Mouse (Mus musculus) neural tube, embryonic 14.5 days (tissue): ENCODE measurements around the gene Cd44. TPM values are rescaled to one million over a fixed set of nuclear protein-coding genes. Genes with fewer than 3 reads are reported as not detected.

Experiments used
- ATAC-seq: fragments of 200-750 bp; cut with Nextera tagmentation; 2 replicates; pipeline ENCODE4 v1.8.0; 2017; ENCODE audit warnings: low read depth, mild to moderate bottlenecking, moderate TSS enrichment, moderate library complexity
- H3K27ac ChIP-seq: fragments of 300-500 bp; sonication (generic); 2 replicates; pipeline ENCODE4 v1.5.1; 2014; ENCODE audit warnings: low read depth, mild to moderate bottlenecking, control low read depth, low read length, moderate library complexity, mixed read lengths
- H3K27me3 ChIP-seq: fragments of 300-500 bp; sonication (generic); 2 replicates; pipeline ENCODE4 v1.6.1; 2014; ENCODE audit warnings: low read length; ENCODE audit not compliant: control insufficient read depth, insufficient read depth
- H3K36me3 ChIP-seq: fragments of 300-500 bp; sonication (generic); 2 replicates; pipeline ENCODE4 v1.6.1; 2014; ENCODE audit warnings: low read length, mixed read lengths; ENCODE audit not compliant: control insufficient read depth, insufficient read depth
- H3K4me1 ChIP-seq: fragments of 300-500 bp; sonication (generic); 2 replicates; pipeline ENCODE4 v1.6.1; 2014; ENCODE audit warnings: low read length; ENCODE audit not compliant: control insufficient read depth, insufficient read depth
- H3K4me2 ChIP-seq: fragments of 300-500 bp; sonication (generic); 2 replicates; pipeline ENCODE4 v1.6.1; 2014; ENCODE audit warnings: mild to moderate bottlenecking, low read depth, low read length, control low read depth
- H3K4me3 ChIP-seq: fragments of 300-500 bp; sonication (generic); 2 replicates; pipeline ENCODE4 v1.5.1; 2014; ENCODE audit warnings: low read depth, low read length, control low read depth, mixed read lengths
- H3K9ac ChIP-seq: fragments of 300-500 bp; sonication (generic); replicated peaks from 2 replicates; pipeline ENCODE4 v1.6.1; 2014; ENCODE audit warnings: low read depth, mild to moderate bottlenecking, control low read depth, low read length, mixed read lengths
- H3K9me3 ChIP-seq: fragments of 300-500 bp; sonication (generic); 2 replicates; pipeline ENCODE4 v1.6.1; 2016; ENCODE audit warnings: low read length; ENCODE audit not compliant: control insufficient read depth
- WGBS: fragments of 180-500 bp; shearing (Covaris S2); extraction: QIAGEN DNeasy Blood & Tissue Kit; methylation state at CpG from one replicate; pipeline ENCODE4 v1.1.7; 2014; 5-methylcytosine and 5-hydroxymethylcytosine counted together
- polyA plus RNA-seq: library from polyadenylated mRNA; unstranded; fragments of >200 nt; fragmentation: Nextera tagmentation; extraction: Ambion mirVana; gene quantifications from 2 replicates; pipeline ENCODE4 v1.2.1, GENCODE M21; 2014

Cd44 gene
- polyA plus RNA-seq, 1 experiment from 2014 or later = 4.5 TPM

DNA sequence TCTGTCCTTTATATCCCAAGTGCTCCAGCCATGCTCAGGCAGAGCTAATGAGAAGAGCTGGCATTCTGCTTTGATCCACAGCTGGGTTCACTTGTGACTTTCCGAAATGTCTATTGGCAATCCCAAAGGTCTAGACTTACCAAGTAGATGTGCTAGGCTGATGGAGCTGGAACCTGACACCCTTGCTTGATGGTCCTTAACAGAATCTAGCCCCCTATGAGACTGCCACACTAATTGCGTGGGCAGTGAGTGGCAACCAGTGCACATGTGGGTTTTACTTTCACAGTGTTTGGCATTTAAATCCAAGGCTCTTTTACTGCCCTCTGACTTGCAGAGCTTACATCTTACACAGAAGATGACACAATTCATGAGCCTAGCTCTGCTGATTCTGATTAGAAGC is 29.0 kb downstream of the Cd44 start:
- H3K9me3 ChIP-seq = no peaks in the 10 kb centered on the region
- no peak overlapping the region for H3K27ac ChIP-seq
- no peak overlapping the region for H3K4me3 ChIP-seq
- no peak for ATAC-seq
- no peaks in the 10 kb centered on the region for H3K4me1 ChIP-seq
- H3K9ac ChIP-seq = no peak overlapping the region
- no peak overlapping the region for H3K4me2 ChIP-seq
- no peaks in the 10 kb centered on the region for H3K27me3 ChIP-seq
- 90% methylated on average over 2 of the region's 2 CpGs for WGBS
- no peaks in the 10 kb centered on the region for H3K36me3 ChIP-seq

- no peaks in the 10 kb centered on the region for H3K4me1 ChIP-seq
- ATAC-seq = no peak
- H3K4me3 ChIP-seq = no peak overlapping the region
- no peaks in the 10 kb centered on the region for H3K27me3 ChIP-seq
- H3K27ac ChIP-seq = no peak overlapping the region
- H3K9ac ChIP-seq = no peak overlapping the region
- H3K36me3 ChIP-seq = no peaks in the 10 kb centered on the region
- 86% methylated on average over 2 of the region's 2 CpGs for WGBS
- no peak overlapping the region for H3K4me2 ChIP-seq
- H3K9me3 ChIP-seq = no peaks in the 10 kb centered on the region
Measured at GRCm38 (mm10) chr2:102868444-102868843, 33.0 kb downstream of the Cd44 start.

- WGBS = 69% methylated on average over 6 of the region's 6 CpGs
- Histone ChIP-seq H3K4me3 (no peak overlapping the region), H3K4me1 (no peaks in the 10 kb centered on the region), H3K4me2 (no peak overlapping the region), H3K9me3 (no peaks in the 10 kb centered on the region), H3K9ac (no peak overlapping the region), H3K36me3 (no peaks in the 10 kb centered on the region), H3K27me3 (no peaks in the 10 kb centered on the region), H3K27ac (no peak overlapping the region)
- no peak for ATAC-seq
Measured at GRCm38 (mm10) chr2:102867396-102868088, 33.9 kb downstream of the Cd44 start.

GRCm38 (mm10) chr2:102866594-102866993 is 34.9 kb downstream of the Cd44 start:
- H3K27me3 ChIP-seq = no peaks in the 10 kb centered on the region
- ATAC-seq = no peak
- no peak overlapping the region for H3K27ac ChIP-seq
- 19% methylated on average over 1 of the region's 1 CpGs for WGBS
- H3K9ac ChIP-seq = no peak overlapping the region
- H3K36me3 ChIP-seq = no peaks in the 10 kb centered on the region
- H3K9me3 ChIP-seq = no peaks in the 10 kb centered on the region
- H3K4me3 ChIP-seq = no peak overlapping the region
- no peaks in the 10 kb centered on the region for H3K4me1 ChIP-seq
- H3K4me2 ChIP-seq = no peak overlapping the region

- no peaks in the 10 kb centered on the region for H3K36me3 ChIP-seq
- 94% methylated on average over 8 of the region's 8 CpGs for WGBS
Measured at GRCm38 (mm10) chr2:102865354-102865752, 36.1 kb downstream of the Cd44 start.

DNA sequence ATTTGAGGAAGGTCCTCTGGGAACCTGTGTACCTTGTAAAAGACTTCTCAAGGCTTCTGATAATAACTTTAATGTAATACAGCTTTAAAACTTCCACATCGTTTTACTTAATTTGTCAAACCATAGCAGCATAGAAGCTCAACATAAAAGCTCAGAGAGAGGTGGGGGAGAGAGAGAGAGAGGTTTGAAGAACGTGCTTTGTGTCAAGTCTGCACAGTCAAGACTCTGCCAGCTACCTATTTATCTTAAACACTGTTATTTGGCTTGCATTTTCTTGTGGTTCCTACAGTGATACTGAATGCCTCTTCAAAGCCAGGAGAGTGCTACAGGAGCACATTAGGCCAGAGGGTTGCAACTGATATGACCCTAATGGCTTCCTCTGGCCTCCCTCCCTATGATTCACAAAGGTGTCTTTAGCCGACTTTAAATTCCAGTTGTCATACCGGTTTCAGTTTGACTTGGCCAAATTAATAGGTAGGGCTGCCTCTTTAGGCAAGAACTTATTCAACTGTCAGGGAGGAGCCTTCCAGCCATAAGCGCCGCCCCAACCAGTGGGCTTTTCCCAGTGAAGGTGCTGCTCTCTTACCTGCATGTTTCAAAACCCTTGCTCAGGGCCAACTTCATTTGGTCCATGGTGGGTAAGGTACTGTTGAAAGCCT is 36.6 kb downstream of the Cd44 start:
- Histone ChIP-seq H3K36me3 (no peaks in the 10 kb centered on the region), H3K9ac (no peak overlapping the region), H3K9me3 (no peaks in the 10 kb centered on the region), H3K27ac (no peak overlapping the region), H3K4me2 (no peak overlapping the region), H3K4me3 (no peak overlapping the region), H3K4me1 (no peaks in the 10 kb centered on the region), H3K27me3 (no peaks in the 10 kb centered on the region)
- ATAC-seq = no peak
- 90% methylated on average over 6 of the region's 6 CpGs for WGBS

More at GRCm38 (mm10) chr2:102865354-102865752, 36.1 kb downstream of the Cd44 start:
- ATAC-seq = no peak
- H3K4me3 ChIP-seq = no peak overlapping the region
- no peaks in the 10 kb centered on the region for H3K27me3 ChIP-seq
- no peaks in the 10 kb centered on the region for H3K4me1 ChIP-seq
- no peak overlapping the region for H3K27ac ChIP-seq
- H3K9me3 ChIP-seq = no peaks in the 10 kb centered on the region
- H3K9ac ChIP-seq = no peak overlapping the region
- H3K4me2 ChIP-seq = no peak overlapping the region

DNA sequence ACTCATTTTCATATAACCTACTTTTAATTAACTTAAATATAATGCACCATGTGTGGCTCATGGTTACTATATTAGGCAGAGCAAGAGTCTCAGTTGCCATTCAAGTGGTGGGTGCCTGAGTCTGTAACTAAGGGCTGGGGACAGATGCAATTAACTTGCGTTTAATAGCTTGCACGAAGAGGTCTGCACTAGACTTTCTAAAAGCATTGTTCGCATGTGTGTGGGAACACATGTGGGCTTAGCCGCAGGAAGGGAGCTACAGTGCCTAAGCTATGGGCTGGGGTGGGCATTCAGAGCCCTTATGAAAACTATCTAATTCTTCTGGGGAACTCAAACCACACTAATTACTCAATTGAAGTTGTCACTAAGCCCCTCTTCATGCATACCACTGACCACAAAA is 37.4 kb downstream of the Cd44 start:
- no peak overlapping the region for H3K4me2 ChIP-seq
- no peak for ATAC-seq
- H3K9ac ChIP-seq = no peak overlapping the region
- H3K4me3 ChIP-seq = no peak overlapping the region
- no peaks in the 10 kb centered on the region for H3K27me3 ChIP-seq
- 68% methylated on average over 4 of the region's 4 CpGs for WGBS
- no peaks in the 10 kb centered on the region for H3K4me1 ChIP-seq
- H3K27ac ChIP-seq = no peak overlapping the region
- H3K36me3 ChIP-seq = no peaks in the 10 kb centered on the region
- no peaks in the 10 kb centered on the region for H3K9me3 ChIP-seq

- 88% methylated on average over 2 of the region's 2 CpGs for WGBS
- H3K4me2 ChIP-seq = no peak overlapping the region
Measured at GRCm38 (mm10) chr2:102863583-102863982, 37.9 kb downstream of the Cd44 start.

DNA sequence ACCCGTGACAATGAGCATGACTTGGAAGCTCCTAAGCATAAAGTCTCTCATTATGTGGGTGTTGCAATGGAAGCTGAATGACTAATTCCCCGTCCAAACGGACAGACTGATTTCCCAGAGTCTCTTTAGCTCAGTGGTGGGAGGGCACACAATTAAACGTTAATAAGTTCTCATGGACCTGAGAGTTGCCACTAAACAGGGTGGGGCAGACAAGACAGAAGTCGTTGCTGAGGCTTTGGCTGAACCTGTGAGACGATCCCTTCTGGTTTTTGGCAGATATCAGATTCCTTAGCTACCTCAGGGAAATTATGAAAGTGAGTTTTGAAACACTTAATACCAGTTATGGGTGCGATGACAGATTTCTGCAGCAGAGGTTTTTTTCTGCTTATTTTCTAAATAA is 38.8 kb downstream of the Cd44 start:
- H3K4me3 ChIP-seq = no peak overlapping the region
- ATAC-seq = no peak

More at GRCm38 (mm10) chr2:102863583-102863982, 37.9 kb downstream of the Cd44 start:
- no peak for ATAC-seq
- Histone ChIP-seq H3K9me3 (no peaks in the 10 kb centered on the region), H3K9ac (no peak overlapping the region), H3K4me3 (no peak overlapping the region), H3K27me3 (no peaks in the 10 kb centered on the region), H3K27ac (no peak overlapping the region), H3K36me3 (no peaks in the 10 kb centered on the region), H3K4me1 (no peaks in the 10 kb centered on the region)

More for the DNA sequence above, 38.8 kb downstream of the Cd44 start:
- H3K36me3 ChIP-seq = no peaks in the 10 kb centered on the region
- no peaks in the 10 kb centered on the region for H3K4me1 ChIP-seq
- no peaks in the 10 kb centered on the region for H3K9me3 ChIP-seq
- no peak overlapping the region for H3K9ac ChIP-seq
- no peak overlapping the region for H3K27ac ChIP-seq
- no peaks in the 10 kb centered on the region for H3K27me3 ChIP-seq
- H3K4me2 ChIP-seq = no peak overlapping the region
- 81% methylated on average over 7 of the region's 7 CpGs for WGBS
